Mouse (Mus musculus) thymus, adult 2 months (tissue): ENCODE results near the gene Shc3. TPM values are rescaled to one million over a fixed set of nuclear protein-coding genes. Genes with fewer than 3 reads are reported as not detected.

Experiments
- DNase-seq: peaks from one replicate; pipeline ENCODE4 v3.0.0; 2021
- H3K27ac ChIP-seq: fragments of 200-500 bp; 2 replicates; pipeline ENCODE4 v1.5.1; 2012; ENCODE audit warnings: low read length, control low read depth; ENCODE audit not compliant: control insufficient read depth, insufficient read depth
- H3K27me3 ChIP-seq: fragments of 200-500 bp; 2 replicates; pipeline ENCODE4 v1.6.1; 2012; ENCODE audit warnings: mild to moderate bottlenecking, low read length, moderate library complexity, mixed read lengths; ENCODE audit not compliant: control insufficient read depth, insufficient read depth
- H3K36me3 ChIP-seq: fragments of 200-500 bp; 2 replicates; pipeline ENCODE4 v1.6.1; 2012; ENCODE audit warnings: mild to moderate bottlenecking, low read length, moderate library complexity; ENCODE audit not compliant: control insufficient read depth, insufficient read depth
- H3K4me1 ChIP-seq: fragments of 200-500 bp; replicated peaks from 2 replicates; pipeline ENCODE4 v1.6.1; 2012; ENCODE audit warnings: low read length; ENCODE audit not compliant: control insufficient read depth, insufficient read depth
- H3K4me3 ChIP-seq: fragments of 200-500 bp; 2 replicates; pipeline ENCODE4 v1.5.1; 2012; ENCODE audit warnings: mild to moderate bottlenecking, low read length, control low read depth, moderate library complexity; ENCODE audit not compliant: control insufficient read depth, insufficient read depth
- CTCF ChIP-seq: fragments of 200-500 bp; IDR thresholded peaks from 2 replicates; pipeline ENCODE4 v1.5.1; 2012; ENCODE audit warnings: mild to moderate bottlenecking, control low read depth, low read length, moderate library complexity, borderline replicate concordance; ENCODE audit not compliant: control insufficient read depth, poor library complexity, insufficient read depth; ENCODE audit errors: extremely low read depth
- POLR2A ChIP-seq: fragments of 200-500 bp; IDR thresholded peaks from 2 replicates; pipeline ENCODE4 v1.6.1; 2012; ENCODE audit warnings: mild to moderate bottlenecking, low read length, control low read depth, moderate library complexity; ENCODE audit not compliant: control insufficient read depth, poor library complexity, insufficient read depth; ENCODE audit errors: extremely low read depth
- WGBS: fragments of 180-500 bp; shearing (Covaris S2); methylation state at CpG from one replicate; pipeline ENCODE4 v1.1.7; 2018; 5-methylcytosine and 5-hydroxymethylcytosine counted together
- polyA plus RNA-seq: library from polyadenylated mRNA; depleted of rRNA; stranded (reverse); fragments of >200 nt; gene quantifications from 2 replicates; pipeline ENCODE4 v1.2.3, GENCODE M21; 2012

Gene Shc3
- polyA plus RNA-seq, 1 experiment: 0.69 TPM

DNA sequence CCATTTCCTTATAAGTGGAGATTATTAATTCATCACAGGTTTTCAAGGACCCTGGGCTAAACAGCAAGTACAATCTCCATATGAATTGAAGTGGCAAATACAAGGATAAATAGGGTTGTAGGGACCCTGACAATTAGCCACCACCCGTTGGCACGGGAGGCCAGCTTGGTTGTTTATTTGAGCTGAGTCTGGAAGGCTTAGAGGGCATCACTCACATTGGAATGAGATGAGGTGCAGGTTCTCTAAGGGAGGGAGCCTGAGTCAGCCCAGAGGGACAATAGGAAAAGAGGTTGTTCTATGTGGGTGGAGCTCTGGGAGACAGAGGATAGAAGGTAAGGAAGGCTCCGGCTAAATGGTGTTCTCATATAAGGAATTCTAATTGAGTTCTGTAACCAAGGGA is 17.0 kb downstream of the Shc3 start:
- H3K27ac ChIP-seq: no peak overlapping the region
- no peak for DNase-seq
- 87% methylated on average over 3 of the region's 3 CpGs for WGBS
- no peak for TF ChIP-seq POLR2A
- no peak for TF ChIP-seq CTCF
- H3K4me1 ChIP-seq: no peaks in the 10 kb centered on the region
- H3K27me3 ChIP-seq: no peaks in the 10 kb centered on the region
- H3K4me3 ChIP-seq: no peak overlapping the region
- no peaks in the 10 kb centered on the region for H3K36me3 ChIP-seq

DNA sequence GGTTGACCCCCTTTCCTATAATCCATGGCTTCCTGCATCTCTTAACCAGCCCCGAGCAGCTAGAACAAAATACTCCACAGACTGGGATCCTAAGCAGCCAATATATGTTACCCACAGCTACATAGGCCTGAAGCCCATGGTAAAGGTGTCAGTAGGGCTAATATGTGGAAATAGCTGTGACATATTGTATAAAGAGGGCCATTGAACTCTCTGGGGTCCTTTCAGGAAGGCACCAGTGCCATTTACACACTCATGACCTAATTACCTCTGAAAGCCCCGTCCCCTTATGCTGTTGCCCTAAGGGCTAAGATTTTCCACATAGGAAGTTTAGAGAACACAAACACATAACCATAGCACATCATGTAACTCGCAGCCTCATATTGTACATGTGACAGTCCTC is 17.4 kb downstream of the Shc3 start:
- WGBS: 90% methylated on average over 3 of the region's 3 CpGs
- no peaks in the 10 kb centered on the region for H3K36me3 ChIP-seq
- no peak overlapping the region for H3K4me3 ChIP-seq

DNA sequence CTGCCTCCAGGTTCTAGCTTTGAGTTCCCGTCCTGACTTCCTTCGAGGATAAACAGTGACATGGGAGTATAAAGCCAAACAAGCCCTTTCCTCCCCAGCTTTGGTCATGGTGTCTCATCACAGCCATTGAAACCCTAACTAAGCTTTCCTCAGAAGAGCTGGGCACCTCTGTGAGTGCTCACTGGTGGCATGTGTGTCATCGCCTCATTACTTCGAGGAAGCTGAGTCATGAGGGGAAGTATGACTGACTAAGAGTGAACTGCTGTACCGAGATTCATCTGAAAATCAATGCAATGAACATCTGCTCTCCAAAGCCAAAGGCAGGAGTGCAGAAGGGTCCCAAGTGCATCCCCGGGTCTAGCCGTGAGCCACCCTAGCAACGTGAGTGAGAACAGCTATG is 29.4 kb downstream of the Shc3 start:
- no peaks in the 10 kb centered on the region for H3K36me3 ChIP-seq
- H3K27ac ChIP-seq: no peak overlapping the region
- DNase-seq: no peak
- no peaks in the 10 kb centered on the region for H3K27me3 ChIP-seq
- no peaks in the 10 kb centered on the region for H3K4me1 ChIP-seq
- WGBS: 76% methylated on average over 8 of the region's 8 CpGs
- TF ChIP-seq CTCF (no peak), POLR2A (no peak)
- no peak overlapping the region for H3K4me3 ChIP-seq

More for the DNA sequence above, 17.4 kb downstream of the Shc3 start:
- no peak for DNase-seq
- no peak for TF ChIP-seq CTCF
- no peak for TF ChIP-seq POLR2A
- Histone ChIP-seq H3K27me3 (no peaks in the 10 kb centered on the region), H3K4me1 (no peaks in the 10 kb centered on the region), H3K27ac (no peak overlapping the region)

DNA sequence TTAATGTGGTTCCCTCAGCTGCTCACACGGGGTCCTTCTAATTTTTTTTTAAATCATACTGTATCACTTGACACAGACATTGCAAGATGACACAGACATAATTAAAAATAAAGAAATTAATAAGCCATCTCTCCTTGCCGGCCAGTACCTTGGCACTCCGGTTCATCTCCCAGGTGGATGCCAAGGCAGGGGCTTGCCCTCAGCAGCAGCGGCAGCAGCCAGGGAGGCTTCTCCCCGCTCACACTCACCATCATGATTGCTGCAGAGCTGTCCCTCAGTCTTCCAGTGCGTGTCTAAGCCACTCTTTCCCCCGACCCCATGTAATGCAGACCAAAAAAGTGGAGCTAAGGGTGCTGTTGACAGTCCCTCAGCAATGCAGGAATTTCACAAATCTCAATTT is 33.9 kb downstream of the Shc3 start:
- no peak for DNase-seq
- no peak overlapping the region for H3K27ac ChIP-seq
- H3K36me3 ChIP-seq: no peaks in the 10 kb centered on the region
- H3K4me3 ChIP-seq: no peak overlapping the region
- H3K4me1 ChIP-seq: no peaks in the 10 kb centered on the region
- TF ChIP-seq CTCF: no peak
- TF ChIP-seq POLR2A: no peak
- no peaks in the 10 kb centered on the region for H3K27me3 ChIP-seq
- WGBS: 88% methylated on average over 7 of the region's 7 CpGs

DNA sequence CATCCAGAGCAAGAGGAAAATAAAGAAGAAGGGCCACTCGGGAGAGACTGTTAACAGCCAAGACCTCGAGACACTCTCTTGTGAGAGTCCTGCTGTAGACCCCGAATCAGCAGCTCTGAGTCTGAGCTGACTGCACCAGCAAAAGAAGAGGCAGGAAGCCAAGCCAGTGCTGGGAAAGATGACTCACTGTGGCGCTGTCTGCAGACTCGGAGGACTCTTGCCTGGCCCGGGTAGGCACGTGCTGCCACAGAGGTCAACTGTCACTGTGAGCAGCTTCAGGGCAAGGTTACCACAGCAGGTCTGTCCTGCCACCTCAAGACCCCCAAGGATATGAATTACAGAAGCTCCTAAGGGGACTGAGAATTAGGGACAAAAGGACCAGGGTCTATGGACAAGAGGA is 42.7 kb downstream of the Shc3 start:
- no peaks in the 10 kb centered on the region for H3K27me3 ChIP-seq
- 7% methylated on average over 7 of the region's 7 CpGs for WGBS
- no peak overlapping the region for H3K4me3 ChIP-seq
- no peaks in the 10 kb centered on the region for H3K4me1 ChIP-seq
- no peak for TF ChIP-seq POLR2A
- TF ChIP-seq CTCF: no peak
- H3K27ac ChIP-seq: no peak overlapping the region
- no peak for DNase-seq
- H3K36me3 ChIP-seq: no peaks in the 10 kb centered on the region

DNA sequence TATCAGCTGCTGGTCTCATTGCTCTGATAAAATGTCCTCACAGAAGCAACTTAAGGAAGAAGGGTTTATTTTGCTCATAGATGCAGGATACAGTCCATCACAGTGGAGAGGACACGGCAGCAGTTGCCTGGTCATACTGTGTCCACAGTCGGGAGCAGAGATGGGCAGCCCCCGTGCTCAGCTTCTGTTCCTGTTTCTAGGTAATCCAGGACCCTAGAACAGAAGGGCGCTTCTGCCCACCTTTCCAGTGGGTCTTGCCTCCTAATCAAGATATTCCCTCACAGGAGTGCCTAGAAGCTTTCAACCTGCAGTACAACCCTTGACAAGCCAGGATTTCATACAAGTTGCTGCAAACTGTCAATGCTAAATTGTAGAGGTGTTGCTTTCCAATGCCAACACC is 44.9 kb downstream of the Shc3 start:
- Histone ChIP-seq H3K4me1 (no peaks in the 10 kb centered on the region), H3K27me3 (no peaks in the 10 kb centered on the region), H3K4me3 (no peak overlapping the region), H3K36me3 (no peaks in the 10 kb centered on the region), H3K27ac (no peak overlapping the region)
- no peak for TF ChIP-seq POLR2A
- no peak for TF ChIP-seq CTCF
- no peak for DNase-seq
- WGBS: 95% methylated on average over 4 of the region's 4 CpGs

DNA sequence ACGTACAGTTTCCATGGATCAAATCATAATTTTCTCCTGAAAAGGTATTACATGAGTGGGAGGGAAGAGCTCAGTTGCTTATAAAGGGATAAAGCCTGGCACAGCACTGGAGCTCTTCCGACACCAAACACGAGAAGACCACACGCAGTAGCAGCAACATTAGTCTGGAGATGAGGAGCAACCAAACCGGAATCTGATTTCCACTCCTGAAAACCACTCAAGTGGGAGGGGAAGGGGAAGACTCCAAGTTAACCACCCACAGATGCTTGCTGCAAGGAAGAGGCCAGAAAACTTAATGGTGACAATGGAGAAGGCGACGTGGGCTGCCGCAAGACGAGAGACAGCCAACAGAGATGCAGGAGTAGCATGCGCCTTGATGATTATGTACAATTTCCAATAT is 45.9 kb downstream of the Shc3 start:
- TF ChIP-seq POLR2A (no peak), CTCF (no peak)
- H3K36me3 ChIP-seq: no peaks in the 10 kb centered on the region
- H3K27me3 ChIP-seq: no peaks in the 10 kb centered on the region
- no peak overlapping the region for H3K4me3 ChIP-seq
- 96% methylated on average over 10 of the region's 10 CpGs for WGBS
- H3K27ac ChIP-seq: no peak overlapping the region
- no peaks in the 10 kb centered on the region for H3K4me1 ChIP-seq
- no peak for DNase-seq
